Mouse (Mus musculus): ENCODE results near the gene Olfr1359. TPM values are rescaled to one million over a fixed set of nuclear protein-coding genes. Genes with fewer than 3 reads are reported as not detected.
A peak's percentile ranks its signal among the peaks of the same experiment; 100 is the strongest.
"Not testable (repeated sequence)": the region's sequence is repeated elsewhere in the genome, so short reads cannot be mapped to it uniquely, and the experiment has no call there.

Gene Olfr1359
- polyA plus RNA-seq, 1 experiment from 2014 or later, result not detected

- peak within 1 kb of the TSS; percentile 43 for H3K4me3 ChIP-seq (replicated peaks)
- not testable (repeated sequence) for H3K9me3 ChIP-seq
Observed at GRCm38 (mm10) chr13:21753524-21754285, 55.8 kb downstream of the Olfr1359 start, which contains the start of the genes Hist1h2ak and Hist1h2bn. Gene Hist1h2ak (minus strand): TSS chr13:21753827. Gene Hist1h2bn (plus strand): TSS chr13:21754123.

GRCm38 (mm10) chr13:21754294-21755001 lies 56.5 kb downstream of the Olfr1359 start:
- peaks cover 26% of the 10 kb centered on the region for H3K4me1 ChIP-seq (replicated peaks)
- peak overlapping the region; percentile 76 for H3K4me2 ChIP-seq (replicated peaks)
- ATAC-seq, result peak; percentile 0; the same call in 1 of the 2 replicates
- not testable (repeated sequence) for H3K27me3 ChIP-seq, H3K36me3 ChIP-seq, H3K9me3 ChIP-seq
- under 1% methylated on average over 18 of the region's 26 CpGs for WGBS
- peak overlapping the region; percentile 43 for H3K4me3 ChIP-seq (replicated peaks)
- peak overlapping the region; percentile 66 for H3K9ac ChIP-seq (replicated peaks)
- H3K27ac ChIP-seq, result peak overlapping the region; percentile 95

More at GRCm38 (mm10) chr13:21753524-21754285, 55.8 kb downstream of the Olfr1359 start, which contains the start of the genes Hist1h2ak and Hist1h2bn:
- Histone ChIP-seq H3K9ac (replicated peaks) (peak within 1 kb of the TSS; percentile 68), H3K4me2 (replicated peaks) (peak within 1 kb of the TSS; percentile 76), H3K4me1 (replicated peaks) (peaks cover 33% of the 10 kb centered on the region), H3K27ac (peak within 1 kb of the TSS; percentile 95)
- H3K36me3 ChIP-seq, H3K27me3 ChIP-seq: not testable (repeated sequence)
- WGBS, result under 1% methylated on average over 46 of the region's 50 CpGs
- ATAC-seq, result peak; percentile 96

GRCm38 (mm10) chr13:21755707-21756106 lies 57.8 kb downstream of the Olfr1359 start:
- no peaks in the 10 kb centered on the region for H3K36me3 ChIP-seq
- peaks cover 23% of the 10 kb centered on the region for H3K4me1 ChIP-seq (replicated peaks)
- H3K9me3 ChIP-seq, result no peaks in the 10 kb centered on the region
- H3K4me3 ChIP-seq (replicated peaks), result no peak overlapping the region
- no peak for ATAC-seq
- no peaks in the 10 kb centered on the region for H3K27me3 ChIP-seq
- no peak overlapping the region for H3K27ac ChIP-seq
- no peak overlapping the region for H3K9ac ChIP-seq (replicated peaks)
- WGBS, result 69% methylated on average over 1 of the region's 1 CpGs
- H3K4me2 ChIP-seq (replicated peaks), result no peak overlapping the region

Small RNA genes lying within 50 kb of the gene (microRNA-seq; reads per million reads assigned to microRNA genes)
- not detected for gene Gm44357
- gene Gm44367, result not detected
- not detected for gene Gm44454

Other genes with a start within 250 kb of the Olfr1359 start
- 25.8 and 25.9 TPM in 2 replicates for gene Zscan26, start 244.4 kb upstream of the Olfr1359 start, polyA plus RNA-seq (2015; fragmentation: Nextera tagmentation; extraction: Ambion mirVana)
- gene Nkapl, start 229.6 kb upstream of the Olfr1359 start, polyA plus RNA-seq (2015; fragmentation: Nextera tagmentation; extraction: Ambion mirVana), result 3.8 and 4.1 TPM in 2 replicates
- gene Zkscan4, start 219.2 kb upstream of the Olfr1359 start, polyA plus RNA-seq (2015; fragmentation: Nextera tagmentation; extraction: Ambion mirVana), result 9.4 and 9.5 TPM in 2 replicates
- 3.7 TPM in 1 of 2 replicates, not detected in the other for gene Gm10065, start 218.7 kb upstream of the Olfr1359 start, polyA plus RNA-seq (2015; fragmentation: Nextera tagmentation; extraction: Ambion mirVana)
- 0.46 and 0.57 TPM in 2 replicates for gene AK157302, start 202.9 kb upstream of the Olfr1359 start, polyA plus RNA-seq (2015; fragmentation: Nextera tagmentation; extraction: Ambion mirVana)
- 5.9 and 7.4 TPM in 2 replicates for gene Gm11273, start 196.7 kb upstream of the Olfr1359 start, polyA plus RNA-seq (2015; fragmentation: Nextera tagmentation; extraction: Ambion mirVana)
- gene Zkscan8, start 167.0 kb upstream of the Olfr1359 start, polyA plus RNA-seq (2015; fragmentation: Nextera tagmentation; extraction: Ambion mirVana), result 6.7 and 7.1 TPM in 2 replicates
- gene Olfr1366, start 155.3 kb upstream of the Olfr1359 start, polyA plus RNA-seq (2015; fragmentation: Nextera tagmentation; extraction: Ambion mirVana), result 0.17 and 0.23 TPM in 2 replicates
- gene Olfr1535, start 138.2 kb upstream of the Olfr1359 start, polyA plus RNA-seq (2015; fragmentation: Nextera tagmentation; extraction: Ambion mirVana), result 0.05 TPM in 1 of 2 replicates, not detected in the other
- not detected in 2 replicates for gene Olfr1364, start 116.4 kb upstream of the Olfr1359 start, polyA plus RNA-seq (2015; fragmentation: Nextera tagmentation; extraction: Ambion mirVana)
- gene Olfr1362, start 84.1 kb upstream of the Olfr1359 start, polyA plus RNA-seq (2015; fragmentation: Nextera tagmentation; extraction: Ambion mirVana), result not detected in 2 replicates
- 0.05 TPM in 1 of 2 replicates, not detected in the other for gene Olfr11, start 55.6 kb upstream of the Olfr1359 start, polyA plus RNA-seq (2015; fragmentation: Nextera tagmentation; extraction: Ambion mirVana)
- not detected in 2 replicates for gene Olfr1361, start 34.7 kb upstream of the Olfr1359 start, polyA plus RNA-seq (2015; fragmentation: Nextera tagmentation; extraction: Ambion mirVana)
- gene Olfr1360, start 20.7 kb upstream of the Olfr1359 start, polyA plus RNA-seq (2015; fragmentation: Nextera tagmentation; extraction: Ambion mirVana), result not detected in 2 replicates
- gene Hist1h2bl, start 18.0 kb downstream of the Olfr1359 start, polyA plus RNA-seq (2015; fragmentation: Nextera tagmentation; extraction: Ambion mirVana), result 1.8 TPM in 1 of 2 replicates, not detected in the other
- gene Hist1h2ai, start 18.3 kb downstream of the Olfr1359 start, polyA plus RNA-seq (2015; fragmentation: Nextera tagmentation; extraction: Ambion mirVana), result 12.9 and 37.4 TPM in 2 replicates
- 10.8 and 11.5 TPM in 2 replicates for gene Hist1h3h, start 19.5 kb downstream of the Olfr1359 start, polyA plus RNA-seq (2015; fragmentation: Nextera tagmentation; extraction: Ambion mirVana)
- 3.7 and 4.2 TPM in 2 replicates for gene Hist1h2bm, start 23.9 kb downstream of the Olfr1359 start, polyA plus RNA-seq (2015; fragmentation: Nextera tagmentation; extraction: Ambion mirVana)
- gene Hist1h4j, start 37.0 kb downstream of the Olfr1359 start, polyA plus RNA-seq (2015; fragmentation: Nextera tagmentation; extraction: Ambion mirVana), result 0.82 and 1.0 TPM in 2 replicates
- 1.1 and 3.0 TPM in 2 replicates for gene Hist1h4k, start 52.4 kb downstream of the Olfr1359 start, polyA plus RNA-seq (2015; fragmentation: Nextera tagmentation; extraction: Ambion mirVana)
- gene Hist1h2ak, start 55.7 kb downstream of the Olfr1359 start, polyA plus RNA-seq (2015; fragmentation: Nextera tagmentation; extraction: Ambion mirVana), result 22.2 and 26.2 TPM in 2 replicates
- gene Hist1h2bn, start 56.0 kb downstream of the Olfr1359 start, polyA plus RNA-seq (2015; fragmentation: Nextera tagmentation; extraction: Ambion mirVana), result 2.5 and 6.7 TPM in 2 replicates
- 11.8 and 15.6 TPM in 2 replicates for gene Hist1h1b, start 82.5 kb downstream of the Olfr1359 start, polyA plus RNA-seq (2015; fragmentation: Nextera tagmentation; extraction: Ambion mirVana)
- 79.2 and 91.2 TPM in 2 replicates for gene Hist1h3i, start 85.3 kb downstream of the Olfr1359 start, polyA plus RNA-seq (2015; fragmentation: Nextera tagmentation; extraction: Ambion mirVana)
- 8.5 TPM in 1 of 2 replicates, not detected in the other for gene Hist1h2an, start 89.1 kb downstream of the Olfr1359 start, polyA plus RNA-seq (2015; fragmentation: Nextera tagmentation; extraction: Ambion mirVana)
- 0.66 and 1.7 TPM in 2 replicates for gene Hist1h2bp, start 89.3 kb downstream of the Olfr1359 start, polyA plus RNA-seq (2015; fragmentation: Nextera tagmentation; extraction: Ambion mirVana)
- 11.1 and 13.1 TPM in 2 replicates for gene Hist1h2bq, start 112.1 kb downstream of the Olfr1359 start, polyA plus RNA-seq (2015; fragmentation: Nextera tagmentation; extraction: Ambion mirVana)
- not detected in 2 replicates for gene Hist1h2ao, start 112.4 kb downstream of the Olfr1359 start, polyA plus RNA-seq (2015; fragmentation: Nextera tagmentation; extraction: Ambion mirVana)
- not detected in 2 replicates for gene Hist1h4m, start 113.6 kb downstream of the Olfr1359 start, polyA plus RNA-seq (2015; fragmentation: Nextera tagmentation; extraction: Ambion mirVana)
- 11.0 and 11.2 TPM in 2 replicates for gene Hist1h4n, start 134.1 kb downstream of the Olfr1359 start, polyA plus RNA-seq (2015; fragmentation: Nextera tagmentation; extraction: Ambion mirVana)
- 1,729 and 1,932 TPM in 2 replicates for gene Hist1h2ap, start 135.4 kb downstream of the Olfr1359 start, polyA plus RNA-seq (2015; fragmentation: Nextera tagmentation; extraction: Ambion mirVana)
- 11.3 and 12.2 TPM in 2 replicates for gene Hist1h2br, start 135.6 kb downstream of the Olfr1359 start, polyA plus RNA-seq (2015; fragmentation: Nextera tagmentation; extraction: Ambion mirVana)
- 20.5 and 22.3 TPM in 2 replicates for gene Zfp184, start 247.0 kb downstream of the Olfr1359 start, polyA plus RNA-seq (2015; fragmentation: Nextera tagmentation; extraction: Ambion mirVana)

Data from midbrain, embryonic 13.5 days (tissue).